Mouse (Mus musculus) c-Kit-positive CD71-positive TER-119-negative erythroid progenitor cells, embryonic 14.5 days (primary cell): ENCODE results near the gene Cldn12.

ENCODE experiments used
- DNase-seq: peaks from one replicate; pipeline ENCODE4 v3.0.0-alpha.2; 2013; ENCODE audit warnings: low read depth

Gene Cldn12

DNA sequence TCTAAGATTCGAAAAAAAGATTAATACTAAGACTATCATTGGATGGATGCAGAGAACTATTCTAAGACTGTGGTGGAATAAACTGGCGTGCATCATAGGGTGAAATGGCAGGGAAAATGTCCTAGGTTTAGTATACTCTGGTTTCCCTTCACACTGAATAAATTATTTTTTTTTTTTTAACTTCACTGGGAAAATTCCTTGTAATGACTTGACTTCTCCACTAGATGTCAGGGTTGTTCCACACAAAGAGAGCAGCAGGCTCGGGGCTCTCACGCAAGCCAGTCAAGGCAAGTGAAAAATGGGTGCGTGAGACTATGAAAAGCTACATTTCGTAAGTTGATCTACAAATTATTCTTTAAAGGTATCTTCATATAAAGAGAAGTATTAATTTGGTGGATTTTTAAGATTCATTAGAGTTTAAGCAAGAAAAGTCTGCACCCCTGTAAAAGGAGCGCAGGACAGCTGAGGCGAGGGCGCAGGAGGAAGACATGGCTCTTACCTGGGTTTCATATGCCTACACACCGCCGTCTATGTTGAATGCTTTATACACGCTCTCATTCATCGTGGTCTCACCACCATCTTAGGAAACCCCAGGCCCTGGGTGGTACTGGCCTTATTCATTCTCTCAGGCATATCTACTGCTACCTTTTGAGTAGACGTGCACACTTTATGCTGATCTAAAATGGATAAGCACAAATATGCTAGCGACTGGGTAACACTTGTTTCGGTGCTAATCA lies 20.3 kb downstream of the Cldn12 start:
- DNase-seq: peak; percentile 23

DNA sequence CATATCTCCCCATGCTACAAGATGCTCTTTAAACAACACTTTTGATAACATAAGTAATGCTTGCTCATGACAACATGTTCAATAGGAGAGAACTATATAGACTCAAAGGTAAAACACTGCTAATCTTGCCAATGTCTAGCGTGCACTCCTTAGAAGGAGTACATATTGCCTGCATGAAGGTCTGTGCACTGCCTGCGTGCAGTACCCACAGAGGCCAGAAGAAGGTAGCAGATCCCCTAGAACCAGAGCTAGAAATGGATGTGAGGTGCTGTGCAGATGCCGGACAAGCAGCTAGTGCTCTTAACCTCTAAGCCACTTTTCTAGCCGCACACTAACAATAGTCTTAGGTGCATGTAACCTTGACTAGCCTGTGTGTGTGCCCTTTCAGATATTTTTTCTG lies 22.6 kb downstream of the Cldn12 start:
- no peak for DNase-seq

DNA sequence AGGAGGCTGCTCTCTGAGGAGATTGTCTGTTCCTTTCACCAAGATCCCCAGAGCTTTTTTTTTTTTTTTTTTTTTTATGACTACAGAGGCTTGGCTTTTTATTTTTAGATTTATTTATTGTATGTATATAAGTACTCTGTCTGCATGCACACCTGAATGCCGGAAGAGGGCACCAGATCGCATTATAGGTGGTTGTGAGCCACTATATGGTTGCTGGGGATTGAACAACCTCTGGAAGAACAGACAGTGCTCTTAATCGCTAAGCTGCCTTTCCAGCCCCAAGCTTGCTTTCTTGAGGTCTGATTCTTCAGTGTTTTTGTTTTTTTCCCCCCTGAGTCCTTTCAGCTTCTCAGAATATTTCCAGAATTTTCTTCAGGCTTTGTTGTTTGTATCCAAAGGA lies 28.7 kb downstream of the Cldn12 start:
- no peak for DNase-seq

DNA sequence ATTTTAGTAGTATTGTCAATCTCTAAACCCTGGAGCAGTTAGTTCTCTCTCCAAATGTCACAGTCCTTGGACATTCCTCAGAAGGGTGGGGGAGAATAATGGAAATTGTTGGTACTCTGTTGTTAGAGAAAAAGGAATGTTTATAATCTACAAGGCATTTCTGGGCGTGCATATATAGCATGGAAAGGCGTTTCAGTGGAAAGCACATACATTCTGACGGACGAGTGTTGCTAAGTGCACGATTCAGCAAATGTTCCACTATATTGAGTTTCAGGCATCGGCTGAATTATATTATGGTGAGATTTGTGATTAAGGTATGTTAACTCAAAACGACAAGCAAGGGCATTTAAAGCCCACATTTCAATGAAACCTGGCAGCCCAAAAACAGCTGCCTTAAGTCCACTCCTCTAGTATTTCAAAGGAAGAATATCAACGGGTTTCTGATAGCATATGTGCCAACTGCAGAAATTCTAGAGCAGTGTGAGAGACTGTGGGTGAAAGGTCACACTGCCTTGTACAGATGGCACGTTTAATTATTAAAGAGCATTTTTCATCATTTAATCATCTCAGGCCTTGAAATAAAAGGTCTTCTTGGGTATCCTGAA lies 31.4 kb downstream of the Cldn12 start:
- DNase-seq: no peak

DNA sequence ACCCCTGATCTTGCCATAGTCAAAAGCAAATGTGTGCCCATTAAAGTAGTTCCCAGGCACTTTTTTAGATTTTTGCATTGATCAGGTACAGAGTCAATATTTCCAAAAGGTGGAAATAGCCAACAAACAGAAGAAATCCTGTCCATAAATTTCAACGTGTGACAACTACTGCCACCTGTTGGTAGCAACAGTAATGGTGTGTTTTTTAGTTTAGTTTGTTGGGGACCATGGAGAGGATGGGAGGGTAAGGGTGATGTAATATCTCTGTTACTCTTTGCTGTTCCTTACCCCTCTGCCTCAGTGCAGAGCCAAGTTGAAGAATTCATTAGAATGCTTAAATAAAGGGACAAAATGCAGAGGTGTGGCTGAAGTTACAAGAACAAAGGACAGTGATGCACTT lies 33.1 kb downstream of the Cldn12 start:
- DNase-seq: no peak

DNA sequence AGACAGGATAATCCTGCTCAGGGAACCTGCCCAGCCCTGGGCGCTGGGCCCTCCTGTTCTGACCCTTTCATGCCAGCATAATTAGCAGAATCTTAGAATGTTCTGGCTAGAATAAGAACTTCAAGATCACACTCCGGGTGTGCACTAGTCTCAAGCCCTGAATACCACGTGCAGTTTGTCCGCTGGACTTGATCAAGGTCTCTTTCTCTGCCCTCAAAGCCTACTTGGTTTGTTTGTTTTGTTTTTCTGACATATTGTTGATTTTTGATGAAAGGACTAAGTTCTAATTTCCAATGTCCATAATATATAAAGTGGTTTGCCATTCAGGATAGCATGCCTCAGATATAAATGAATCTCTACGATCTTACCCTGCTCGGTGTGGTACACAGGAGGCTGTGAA lies 35.7 kb downstream of the Cldn12 start, which contains the start of gene 1700015F17Rik:
TSS of gene 1700015F17Rik (minus strand) at position 101 of the 400 bp plus-strand sequence.
- no peak for DNase-seq

DNA sequence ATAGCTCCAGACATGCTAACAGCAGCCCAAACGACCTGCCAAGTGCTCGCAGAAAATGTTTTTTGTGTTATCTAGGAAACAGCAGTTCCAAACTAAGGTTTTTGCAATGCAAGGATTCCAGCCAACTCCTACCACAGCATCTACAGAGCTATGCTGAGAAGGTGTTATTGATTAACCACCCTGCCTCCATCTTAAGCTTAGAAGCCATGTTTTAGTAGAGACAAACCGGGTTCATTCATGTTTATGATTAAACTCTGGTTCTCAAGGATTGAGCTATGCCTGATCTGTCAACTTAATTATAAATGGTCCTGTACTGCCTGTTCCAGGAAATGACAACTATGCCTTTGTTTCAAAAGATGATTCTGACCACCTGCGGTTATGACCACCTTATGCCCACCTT lies 38.6 kb downstream of the Cldn12 start:
- no peak for DNase-seq

DNA sequence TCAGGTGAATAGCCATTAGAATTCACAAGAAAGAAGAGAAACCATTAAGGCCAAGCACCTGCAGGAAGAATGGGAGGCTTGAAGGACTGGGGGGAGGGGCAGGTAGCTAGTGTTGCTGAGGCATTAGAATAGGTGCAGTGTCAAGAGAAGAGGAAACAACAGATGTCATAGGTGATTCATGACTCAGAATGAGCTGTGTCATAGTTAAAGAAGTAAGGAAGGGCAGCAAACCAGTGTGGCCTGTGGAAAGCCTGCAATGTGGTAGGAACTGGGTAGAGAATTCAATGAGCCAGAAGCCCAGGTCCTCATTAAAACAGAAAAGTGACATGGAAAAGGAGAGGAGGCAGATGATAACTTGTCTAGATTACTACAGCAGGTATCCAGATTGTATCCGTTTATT lies 49.5 kb downstream of the Cldn12 start:
- DNase-seq: no peak
